Mouse (Mus musculus) gastrocnemius, adult 2 months (tissue): ENCODE data around the gene Tomm20. TPM values are rescaled to one million over a fixed set of nuclear protein-coding genes. Genes with fewer than 3 reads are reported as not detected.

Experiments
- DNase-seq: peaks from one replicate; pipeline ENCODE4 v3.0.0; 2022
- H3K27ac ChIP-seq: fragments of 200-600 bp; 2 replicates; pipeline ENCODE4 v1.8.1; 2022; ENCODE audit warnings: mild to moderate bottlenecking
- H3K4me3 ChIP-seq: fragments of 200-600 bp; 2 replicates; pipeline ENCODE4 v1.8.1; 2022; ENCODE audit warnings: mild to moderate bottlenecking, moderate library complexity
- CTCF ChIP-seq: fragments of 200-600 bp; IDR thresholded peaks from 2 replicates; pipeline ENCODE4 v1.8.1; 2022; ENCODE audit warnings: antibody characterized with exemption, mild to moderate bottlenecking, moderate library complexity
- intact Hi-C: fragments of 180-260 bp; cut with DNase I; formaldehyde crosslinking; loops from one replicate; pipeline ENCODE4 v1.15.1; 2025
- total RNA-seq, 2 experiments: library from RNA; stranded (reverse); gene quantifications; 2 replicates each; pipeline ENCODE4 v1.2.3; 2021

Tomm20 gene
- total RNA-seq, 2 experiments from 2014 or later, result 92.0 to 104 TPM

GRCm38 (mm10) chr8:126913241-126914106, 32.2 kb downstream of the Tomm20 start:
- no peak for TF ChIP-seq CTCF
- intact Hi-C loops, result loop anchor here (2.0 kb wide), 1 partner anchor 31 kb away; no protein-coding TSS in a partner anchor
- H3K27ac ChIP-seq, result peak overlapping the region; percentile 82
- peak; percentile 90 for DNase-seq
- H3K4me3 ChIP-seq, result no peak overlapping the region

GRCm38 (mm10) chr8:126909371-126909802, 36.3 kb downstream of the Tomm20 start:
- peak overlapping the region; percentile 84 for H3K27ac ChIP-seq
- intact Hi-C loops, result loop anchor here (5.0 kb wide), 1 partner anchor 67 kb away; no protein-coding TSS in a partner anchor
- DNase-seq, result peak; percentile 84

GRCm38 (mm10) chr8:126908805-126909204, 36.8 kb downstream of the Tomm20 start:
- no peak overlapping the region for H3K4me3 ChIP-seq
- TF ChIP-seq CTCF, result no peak
- peak; percentile 48 for DNase-seq
- H3K27ac ChIP-seq, result peak overlapping the region; percentile 84
- intact Hi-C loops, result loop anchor here (5.0 kb wide), 1 partner anchor 67 kb away; no protein-coding TSS in a partner anchor

More at GRCm38 (mm10) chr8:126909371-126909802, 36.3 kb downstream of the Tomm20 start:
- no peak for TF ChIP-seq CTCF
- peak overlapping the region; percentile 11; the same call in 1 of the 2 replicates for H3K4me3 ChIP-seq

- no peak overlapping the region for H3K4me3 ChIP-seq
- no peak for TF ChIP-seq CTCF
- no peak overlapping the region for H3K27ac ChIP-seq
- intact Hi-C loops, result loop anchor here (5.0 kb wide), 1 partner anchor 66 kb away; no protein-coding TSS in a partner anchor
- DNase-seq, result no peak
These were observed 37.7 kb downstream of the Tomm20 start for GRCm38 (mm10) chr8:126907968-126908367.

DNA sequence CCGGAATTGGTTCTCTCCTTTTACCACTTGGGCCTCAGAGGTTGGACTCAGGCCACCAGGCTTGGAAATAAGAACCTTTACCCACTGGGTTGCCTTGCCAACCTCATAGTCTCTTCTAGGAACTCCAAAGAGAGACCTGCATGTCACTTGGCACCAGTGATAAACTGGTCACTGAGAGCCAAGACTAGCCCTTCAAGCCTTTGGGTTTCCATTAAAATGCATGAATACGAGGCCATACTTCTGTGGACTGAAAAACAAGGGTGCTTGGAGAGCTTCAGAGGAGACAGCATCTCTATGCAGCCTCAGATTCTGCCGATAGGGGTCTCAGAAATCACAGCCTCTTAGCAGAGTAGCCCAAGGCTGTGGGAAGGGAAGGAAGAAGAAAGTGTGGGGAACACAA, 38.3 kb downstream of the Tomm20 start:
- intact Hi-C loops, result loop anchor here (5.0 kb wide), 1 partner anchor 65 kb away; no protein-coding TSS in a partner anchor
- no peak for TF ChIP-seq CTCF
- Histone ChIP-seq H3K4me3 (no peak overlapping the region), H3K27ac (no peak overlapping the region)
- DNase-seq, result no peak

DNA sequence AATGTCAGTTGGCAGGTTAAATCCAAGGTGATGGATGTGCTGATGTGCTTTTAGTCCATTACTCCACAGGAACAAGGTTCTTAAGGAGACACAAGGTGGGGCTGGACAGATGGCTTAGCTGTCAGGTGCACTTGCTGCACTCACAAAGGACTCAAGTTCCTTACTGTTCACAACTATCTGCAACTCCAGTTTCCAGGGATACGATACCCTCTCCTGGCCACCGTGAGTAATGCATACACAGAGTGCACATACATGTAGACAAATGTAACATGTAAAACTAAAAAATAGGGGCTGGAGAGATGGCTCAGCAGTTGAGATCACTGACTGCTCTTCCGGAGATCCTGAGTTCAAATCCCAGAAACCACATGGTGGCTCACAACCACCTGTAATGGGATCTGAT, 40.3 kb downstream of the Tomm20 start:
- no peak overlapping the region for H3K4me3 ChIP-seq
- no peak overlapping the region for H3K27ac ChIP-seq
- no peak for DNase-seq
- peak; percentile 28; the same call in 1 of the 2 replicates for TF ChIP-seq CTCF
- intact Hi-C loops, result loop anchor here (5.0 kb wide), 1 partner anchor 63 kb away; no protein-coding TSS in a partner anchor

GRCm38 (mm10) chr8:126903927-126904326, 41.7 kb downstream of the Tomm20 start:
- H3K27ac ChIP-seq, result no peak overlapping the region
- no peak overlapping the region for H3K4me3 ChIP-seq
- TF ChIP-seq CTCF, result no peak
- DNase-seq, result no peak
- intact Hi-C loops, result no loop called here

DNA sequence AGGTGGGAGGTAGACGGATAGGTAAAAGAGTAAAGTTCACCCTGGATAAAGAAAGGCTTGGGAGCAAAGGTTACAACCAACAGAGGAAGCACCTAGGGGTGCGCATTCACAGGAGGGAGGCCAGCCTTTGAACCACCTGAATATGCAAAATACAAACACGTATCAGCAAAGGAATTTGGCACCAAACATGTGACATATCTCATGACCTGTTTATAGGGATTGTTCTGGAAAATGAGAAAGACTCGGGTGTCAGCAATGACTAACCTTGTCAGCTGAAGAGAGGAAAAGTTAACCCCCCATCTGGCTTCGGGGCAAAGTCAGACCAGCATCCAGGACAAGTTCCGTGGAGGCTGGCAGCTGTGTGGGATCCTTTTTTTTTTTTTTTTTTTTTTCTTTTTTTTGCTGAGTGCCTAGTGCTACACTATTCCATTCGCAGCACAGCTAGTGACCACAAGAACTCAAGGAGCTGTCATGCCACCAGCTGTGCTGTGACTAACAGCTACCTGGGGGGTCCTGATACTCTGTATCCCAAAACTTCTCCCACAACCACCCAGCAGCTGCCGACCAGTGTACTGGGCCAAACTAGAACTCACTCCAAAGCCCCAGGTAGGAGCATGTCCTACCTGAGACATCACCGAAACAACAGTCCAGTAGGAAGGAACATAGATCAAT, 42.3 kb downstream of the Tomm20 start:
- Histone ChIP-seq H3K27ac (no peak overlapping the region), H3K4me3 (no peak overlapping the region)
- TF ChIP-seq CTCF, result no peak
- intact Hi-C loops, result no loop called here
- no peak for DNase-seq

- no peak for TF ChIP-seq CTCF
- Histone ChIP-seq H3K27ac (no peak overlapping the region), H3K4me3 (no peak overlapping the region)
- intact Hi-C loops, result no loop called here
- no peak for DNase-seq
These were observed 44.0 kb downstream of the Tomm20 start for GRCm38 (mm10) chr8:126901612-126902011.

GRCm38 (mm10) chr8:126901049-126901448, 44.6 kb downstream of the Tomm20 start:
- Histone ChIP-seq H3K27ac (no peak overlapping the region), H3K4me3 (no peak overlapping the region)
- DNase-seq, result no peak
- intact Hi-C loops, result no loop called here
- no peak for TF ChIP-seq CTCF

DNA sequence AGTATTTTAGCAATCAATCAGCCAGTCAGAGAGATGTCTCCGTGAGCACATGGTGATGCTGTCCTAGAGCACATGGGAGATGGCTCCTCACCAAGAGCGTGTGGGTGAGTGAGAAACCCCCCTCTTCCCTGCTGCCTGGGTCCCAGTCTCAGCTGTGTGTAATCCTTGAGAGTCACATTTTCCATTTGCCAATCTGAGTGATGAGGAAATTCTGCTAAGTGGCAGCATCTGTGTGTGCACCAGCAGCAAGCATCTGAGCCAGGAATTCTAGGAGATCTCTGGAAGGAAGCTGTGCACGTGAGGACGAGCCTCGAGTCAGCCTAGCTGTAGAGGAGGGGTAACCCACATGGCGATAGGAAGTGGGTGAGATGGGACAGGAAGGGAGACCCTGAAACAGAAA, 50.5 kb downstream of the Tomm20 start:
- Histone ChIP-seq H3K27ac (peak overlapping the region; percentile 46; the same call in 1 of the 2 replicates), H3K4me3 (no peak overlapping the region)
- TF ChIP-seq CTCF, result no peak
- intact Hi-C loops, result no loop called here
- no peak for DNase-seq

GRCm38 (mm10) chr8:126887639-126888006, 58.0 kb downstream of the Tomm20 start:
- DNase-seq, result no peak
- intact Hi-C loops, result loop anchor here (2.0 kb wide), 1 partner anchor 23 kb away; no protein-coding TSS in a partner anchor

More at GRCm38 (mm10) chr8:126887639-126888006, 58.0 kb downstream of the Tomm20 start:
- Histone ChIP-seq H3K4me3 (no peak overlapping the region), H3K27ac (peak overlapping the region; percentile 89)
- TF ChIP-seq CTCF, result no peak
